Mouse (Mus musculus): ENCODE data around the gene Gm12394. TPM values are rescaled to one million over a fixed set of nuclear protein-coding genes. Genes with fewer than 3 reads are reported as not detected.
A peak's percentile ranks its signal among the peaks of the same experiment; 100 is the strongest.

Gene Gm12394
- polyA plus RNA-seq, 1 experiment: not detected

DNA sequence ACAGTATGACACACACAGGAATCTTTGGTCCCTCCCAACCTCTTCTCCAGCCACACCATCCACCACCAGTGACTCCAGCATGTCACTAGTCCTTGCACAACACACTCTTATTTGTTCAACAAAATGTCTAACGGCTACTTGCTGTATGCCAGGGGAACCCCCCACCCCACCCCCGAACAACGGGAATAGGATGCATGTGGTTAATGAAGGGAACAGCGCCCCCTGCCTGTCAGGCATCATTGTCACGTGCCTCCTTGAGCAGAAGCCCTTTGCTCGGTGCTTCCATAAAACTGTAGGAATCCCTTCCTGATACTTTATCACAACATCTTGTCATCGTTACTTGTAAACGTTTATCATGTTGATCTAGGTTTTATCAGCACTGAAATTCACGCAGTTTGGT lies 45.6 kb upstream of the Gm12394 start:
- TF ChIP-seq USF1 (IDR thresholded peaks at IDR 0.05; ENCODE audit: low read depth): peak; percentile 9
- no peak for TF ChIP-seq TCF12 (IDR thresholded peaks at IDR 0.05; ENCODE audit: insufficient read depth, poor library complexity, severe bottlenecking)

DNA sequence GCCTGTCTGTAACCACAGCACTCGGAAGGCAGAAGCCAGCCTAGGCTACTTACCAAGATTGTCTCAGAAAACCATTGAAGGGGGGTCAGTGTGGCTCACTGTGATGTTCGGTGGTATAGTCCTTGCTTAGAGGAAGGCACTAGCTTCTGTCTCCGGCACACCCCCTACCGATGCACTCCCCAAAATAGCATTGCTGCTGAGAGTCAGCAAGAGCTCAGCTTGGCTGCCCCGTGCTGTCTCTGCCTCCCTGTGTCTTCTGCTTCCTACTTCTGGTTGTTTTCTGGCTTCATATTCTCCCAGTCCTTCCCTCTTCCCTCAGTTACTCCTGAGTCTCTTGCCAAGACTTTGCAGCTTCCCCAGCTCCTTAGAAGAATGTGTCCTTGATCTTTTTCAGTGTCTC lies 44.3 kb upstream of the Gm12394 start:
- Histone ChIP-seq H3ac (ENCODE audit: control insufficient read depth, insufficient read length) (no peak overlapping the region), H3K79me2 (ENCODE audit: control insufficient read depth, insufficient read depth) (no peaks in the 10 kb centered on the region), H3K36me3 (ENCODE audit: control insufficient read depth, insufficient read depth) (no peaks in the 10 kb centered on the region), H3K27me3 (ENCODE audit: control insufficient read depth, insufficient read depth, insufficient read length) (peaks cover 32% of the 10 kb centered on the region), H3K4me2 (ENCODE audit: low read depth) (no peak overlapping the region), H3K4me3 (no peak overlapping the region)
- no peak for TF ChIP-seq E2F4 (IDR thresholded peaks at IDR 0.05; ENCODE audit: insufficient read depth)
- no peak for TF ChIP-seq CEBPB (IDR thresholded peaks at IDR 0.05; ENCODE audit: insufficient read depth, poor library complexity, severe bottlenecking)
- TF ChIP-seq POLR2A (IDR thresholded peaks at IDR 0.05; ENCODE audit: insufficient read length, low read depth): no peak
- no peak for TF ChIP-seq TCF12 (IDR thresholded peaks at IDR 0.05; ENCODE audit: insufficient read depth, poor library complexity, severe bottlenecking)
- no peak for TF ChIP-seq MAX (IDR thresholded peaks at IDR 0.05; ENCODE audit: low read depth)
- no peak for TF ChIP-seq MYOD1 (IDR thresholded peaks at IDR 0.05; ENCODE audit: control insufficient read depth in 1 of 3, insufficient read length in 2 of 3, low read depth in 2 of 3)
- TF ChIP-seq USF1 (IDR thresholded peaks at IDR 0.05; ENCODE audit: low read depth): no peak
- TF ChIP-seq MYOG (IDR thresholded peaks at IDR 0.05; ENCODE audit: control insufficient read depth in 1 of 3, insufficient read depth in 1 of 3, insufficient read length in 2 of 3, low read depth in 2 of 3): no peak
- TF ChIP-seq SRF (IDR thresholded peaks at IDR 0.05; ENCODE audit: control insufficient read depth, insufficient read length, low read depth): no peak
- no peak for TF ChIP-seq POLR2AphosphoS2 (IDR thresholded peaks at IDR 0.05; ENCODE audit: insufficient read length, low read depth)
- TF ChIP-seq TCF3 (IDR thresholded peaks at IDR 0.05; ENCODE audit: insufficient read length, low read depth): no peak
- TF ChIP-seq REST (IDR thresholded peaks at IDR 0.05; ENCODE audit: insufficient read depth, insufficient read length): no peak

More for the DNA sequence above, 45.6 kb upstream of the Gm12394 start:
- Histone ChIP-seq H3K27me3 (ENCODE audit: control insufficient read depth, insufficient read depth, insufficient read length) (peaks cover 32% of the 10 kb centered on the region), H3K4me3 (no peak overlapping the region), H3K4me2 (ENCODE audit: low read depth) (no peak overlapping the region), H3ac (ENCODE audit: control insufficient read depth, insufficient read length) (no peak overlapping the region), H3K79me2 (ENCODE audit: control insufficient read depth, insufficient read depth) (no peaks in the 10 kb centered on the region), H3K36me3 (ENCODE audit: control insufficient read depth, insufficient read depth) (no peaks in the 10 kb centered on the region)

DNA sequence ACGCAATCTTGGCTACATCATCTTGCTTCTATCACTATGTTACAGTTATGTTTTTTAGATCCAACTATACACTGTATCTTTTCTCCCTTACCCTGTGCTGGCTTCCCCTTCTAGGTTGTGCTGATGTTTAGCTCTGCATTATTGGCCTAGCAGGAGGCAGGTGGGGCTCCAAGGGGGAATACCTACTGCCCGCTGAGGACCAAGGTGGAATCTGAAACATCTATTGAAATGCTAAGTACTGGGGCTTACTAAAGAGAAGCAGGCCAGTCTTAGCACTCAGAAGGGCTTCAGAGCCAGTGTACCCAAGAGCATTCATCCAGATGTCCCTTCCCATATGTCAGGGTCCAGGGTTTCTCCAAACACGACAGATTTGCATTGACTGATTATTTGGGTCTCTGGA lies 42.3 kb upstream of the Gm12394 start:
- no peaks in the 10 kb centered on the region for H3K36me3 ChIP-seq (ENCODE audit: control insufficient read depth, insufficient read depth)
- H3ac ChIP-seq (ENCODE audit: control insufficient read depth, insufficient read length): no peak overlapping the region
- H3K79me2 ChIP-seq (ENCODE audit: control insufficient read depth, insufficient read depth): no peaks in the 10 kb centered on the region
- no peak overlapping the region for H3K4me3 ChIP-seq
- peaks cover 34% of the 10 kb centered on the region for H3K27me3 ChIP-seq (ENCODE audit: control insufficient read depth, insufficient read depth, insufficient read length)
- no peak overlapping the region for H3K4me2 ChIP-seq (ENCODE audit: low read depth)
- TF ChIP-seq MYOG (IDR thresholded peaks at IDR 0.05; ENCODE audit: control insufficient read depth in 1 of 3, insufficient read depth in 1 of 3, insufficient read length in 2 of 3, low read depth in 2 of 3): no peak

DNA sequence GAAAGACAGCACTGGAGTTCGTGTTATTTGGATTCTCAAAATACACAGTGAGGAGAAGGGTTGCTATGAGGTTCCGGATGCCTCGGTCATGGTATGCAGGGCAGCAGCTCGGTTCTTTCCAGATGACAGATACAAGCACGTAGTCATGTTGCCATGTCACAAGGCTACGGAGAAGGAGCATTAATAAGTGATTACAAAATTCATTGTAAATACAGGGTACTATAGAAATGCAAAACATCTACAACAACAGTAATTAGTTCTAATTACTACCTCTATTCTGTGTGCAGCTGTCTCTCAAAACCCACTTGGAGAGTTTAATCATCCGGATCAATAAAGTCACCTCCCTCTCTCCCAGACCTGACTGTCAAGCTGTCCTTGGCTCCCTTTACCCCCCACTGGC lies 38.5 kb upstream of the Gm12394 start:
- Histone ChIP-seq H3K27me3 (ENCODE audit: control insufficient read depth, insufficient read depth, insufficient read length) (peaks cover 21% of the 10 kb centered on the region), H3ac (ENCODE audit: control insufficient read depth, insufficient read length) (no peak overlapping the region), H3K4me3 (no peak overlapping the region), H3K79me2 (ENCODE audit: control insufficient read depth, insufficient read depth) (no peaks in the 10 kb centered on the region), H3K36me3 (ENCODE audit: control insufficient read depth, insufficient read depth) (no peaks in the 10 kb centered on the region), H3K4me2 (ENCODE audit: low read depth) (no peak overlapping the region)
- TF ChIP-seq MYOD1 (IDR thresholded peaks at IDR 0.05; ENCODE audit: control insufficient read depth in 1 of 3, insufficient read length in 2 of 3, low read depth in 2 of 3) (no peak), POLR2AphosphoS2 (IDR thresholded peaks at IDR 0.05; ENCODE audit: insufficient read length, low read depth) (no peak), CEBPB (IDR thresholded peaks at IDR 0.05; ENCODE audit: insufficient read depth, poor library complexity, severe bottlenecking) (no peak), SRF (IDR thresholded peaks at IDR 0.05; ENCODE audit: control insufficient read depth, insufficient read length, low read depth) (no peak), MYOG (IDR thresholded peaks at IDR 0.05; ENCODE audit: control insufficient read depth in 1 of 3, insufficient read depth in 1 of 3, insufficient read length in 2 of 3, low read depth in 2 of 3) (no peak), POLR2A (IDR thresholded peaks at IDR 0.05; ENCODE audit: insufficient read length, low read depth) (no peak), USF1 (IDR thresholded peaks at IDR 0.05; ENCODE audit: low read depth) (no peak), TCF12 (IDR thresholded peaks at IDR 0.05; ENCODE audit: insufficient read depth, poor library complexity, severe bottlenecking) (no peak)

DNA sequence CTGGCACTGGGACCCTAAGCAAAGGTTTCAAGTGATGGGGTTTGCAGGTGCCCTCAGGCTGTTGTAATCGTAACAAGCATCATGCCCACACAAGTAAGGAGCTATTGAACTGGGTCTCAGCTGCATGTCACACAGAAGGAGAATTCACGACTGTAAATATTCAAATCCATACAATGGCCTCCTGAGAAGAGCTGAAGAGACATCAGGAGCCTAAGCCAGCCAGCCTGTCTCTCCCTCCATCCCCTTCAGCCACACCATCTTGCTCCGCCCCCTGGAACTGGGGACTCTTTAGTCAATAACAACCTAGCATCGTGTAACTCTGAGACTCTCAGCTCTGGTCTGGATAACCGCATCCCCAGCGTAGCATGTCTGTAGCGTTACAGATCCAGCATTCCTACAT lies 34.6 kb upstream of the Gm12394 start:
- no peak overlapping the region for H3ac ChIP-seq (ENCODE audit: control insufficient read depth, insufficient read length)
- H3K36me3 ChIP-seq (ENCODE audit: control insufficient read depth, insufficient read depth): no peaks in the 10 kb centered on the region
- peaks cover 25% of the 10 kb centered on the region for H3K27me3 ChIP-seq (ENCODE audit: control insufficient read depth, insufficient read depth, insufficient read length)
- no peak overlapping the region for H3K4me2 ChIP-seq (ENCODE audit: low read depth)
- no peaks in the 10 kb centered on the region for H3K79me2 ChIP-seq (ENCODE audit: control insufficient read depth, insufficient read depth)
- no peak for TF ChIP-seq MYOG (IDR thresholded peaks at IDR 0.05; ENCODE audit: control insufficient read depth in 1 of 3, insufficient read depth in 1 of 3, insufficient read length in 2 of 3, low read depth in 2 of 3)
- TF ChIP-seq TCF3 (IDR thresholded peaks at IDR 0.05; ENCODE audit: insufficient read length, low read depth): no peak
- no peak for TF ChIP-seq CEBPB (IDR thresholded peaks at IDR 0.05; ENCODE audit: insufficient read depth, poor library complexity, severe bottlenecking)
- no peak for TF ChIP-seq MAX (IDR thresholded peaks at IDR 0.05; ENCODE audit: low read depth)
- no peak overlapping the region for H3K4me3 ChIP-seq

DNA sequence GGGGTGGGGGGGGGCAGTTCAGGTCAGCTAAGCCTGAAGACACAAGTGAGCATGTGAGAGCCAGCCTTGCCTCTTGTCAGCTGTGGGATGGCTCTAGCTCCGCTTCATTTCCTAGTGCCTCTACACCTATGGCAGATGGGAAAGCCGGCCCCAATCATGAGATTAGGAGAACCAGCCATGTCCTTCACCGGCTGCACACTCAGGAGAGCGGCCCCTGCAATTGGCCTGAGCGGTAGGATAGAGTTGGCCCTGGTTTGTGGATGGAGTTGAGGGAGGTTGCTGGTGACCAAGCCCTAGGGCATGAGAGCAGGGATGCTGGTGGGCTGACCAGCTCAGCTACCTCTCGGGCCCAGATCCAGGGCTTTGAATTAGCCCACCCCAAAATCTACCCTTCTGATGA lies 32.2 kb upstream of the Gm12394 start:
- no peaks in the 10 kb centered on the region for H3K36me3 ChIP-seq (ENCODE audit: control insufficient read depth, insufficient read depth)
- TF ChIP-seq MYOD1 (IDR thresholded peaks at IDR 0.05; ENCODE audit: control insufficient read depth in 1 of 3, insufficient read length in 2 of 3, low read depth in 2 of 3): no peak
- no peak for TF ChIP-seq POLR2AphosphoS2 (IDR thresholded peaks at IDR 0.05; ENCODE audit: insufficient read length, low read depth)
- no peak for TF ChIP-seq CEBPB (IDR thresholded peaks at IDR 0.05; ENCODE audit: insufficient read depth, poor library complexity, severe bottlenecking)
- TF ChIP-seq MYOG (IDR thresholded peaks at IDR 0.05; ENCODE audit: control insufficient read depth in 1 of 3, insufficient read depth in 1 of 3, insufficient read length in 2 of 3, low read depth in 2 of 3): no peak
- TF ChIP-seq USF1 (IDR thresholded peaks at IDR 0.05; ENCODE audit: low read depth): no peak
- no peak for TF ChIP-seq E2F4 (IDR thresholded peaks at IDR 0.05; ENCODE audit: insufficient read depth)
- no peak for TF ChIP-seq MAX (IDR thresholded peaks at IDR 0.05; ENCODE audit: low read depth)
- TF ChIP-seq TCF3 (IDR thresholded peaks at IDR 0.05; ENCODE audit: insufficient read length, low read depth): no peak
- TF ChIP-seq REST (IDR thresholded peaks at IDR 0.05; ENCODE audit: insufficient read depth, insufficient read length): no peak
- no peak for TF ChIP-seq POLR2A (IDR thresholded peaks at IDR 0.05; ENCODE audit: insufficient read length, low read depth)
- TF ChIP-seq TCF12 (IDR thresholded peaks at IDR 0.05; ENCODE audit: insufficient read depth, poor library complexity, severe bottlenecking): no peak
- TF ChIP-seq SRF (IDR thresholded peaks at IDR 0.05; ENCODE audit: control insufficient read depth, insufficient read length, low read depth): no peak
- no peak overlapping the region for H3K4me3 ChIP-seq
- H3K4me2 ChIP-seq (ENCODE audit: low read depth): no peak overlapping the region
- H3K79me2 ChIP-seq (ENCODE audit: control insufficient read depth, insufficient read depth): no peaks in the 10 kb centered on the region
- peaks cover 31% of the 10 kb centered on the region for H3K27me3 ChIP-seq (ENCODE audit: control insufficient read depth, insufficient read depth, insufficient read length)
- no peak overlapping the region for H3ac ChIP-seq (ENCODE audit: control insufficient read depth, insufficient read length)

Measured in myocyte (in vitro differentiated cells).